Mouse (Mus musculus): Measurements from ENCODE around the gene Fez1. TPM values are rescaled to one million over a fixed set of nuclear protein-coding genes. Genes with fewer than 3 reads are reported as not detected.

Fez1 gene
- polyA plus RNA-seq, 1 experiment from 2014 or later = 2.5 TPM

DNA sequence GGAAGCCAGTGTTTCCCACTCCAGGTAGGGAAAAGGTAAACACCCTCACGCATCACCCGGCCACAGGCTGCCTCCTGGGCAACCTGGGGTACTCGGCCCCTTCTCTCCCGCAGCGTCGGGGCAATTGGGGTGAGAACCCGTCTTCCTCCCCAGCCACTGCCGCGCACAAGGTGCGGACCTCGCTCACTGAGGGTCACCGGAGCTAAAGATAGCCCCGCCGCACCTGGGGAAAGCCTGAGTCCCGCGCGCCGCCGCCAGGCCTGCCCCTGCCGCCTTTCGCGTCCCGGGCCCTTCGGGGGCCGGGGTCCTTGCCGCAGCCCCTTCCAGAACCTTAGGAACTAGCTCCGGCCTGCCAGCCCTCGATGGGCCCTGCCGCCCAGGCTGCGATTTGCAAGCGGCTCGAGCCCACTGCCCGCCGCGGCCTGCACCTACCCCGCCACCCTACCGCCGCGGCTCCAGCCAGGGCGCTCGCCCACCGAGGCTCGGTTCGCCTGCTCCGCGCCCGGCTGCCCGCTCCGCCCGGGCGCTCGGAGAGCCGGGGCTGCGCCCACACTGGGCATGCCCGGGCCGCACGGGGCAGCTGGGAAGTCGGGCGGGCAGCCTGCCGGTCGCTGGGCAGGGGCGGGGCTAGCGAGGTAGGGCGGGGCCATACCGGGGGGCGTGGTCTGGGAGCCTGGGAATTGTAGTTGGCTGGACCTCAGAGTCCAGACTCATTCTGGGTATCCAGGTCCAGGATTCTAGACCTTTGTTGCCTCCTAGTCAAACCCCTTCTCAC, 24.7 kb upstream of the Fez1 start, which contains the start of gene Ei24:
Ei24 (minus strand) TSS at position 613 of the 775 bp plus-strand sequence.
- 0 out of 2 replicates have a peak, but pooled peaks cover 4% of the 10 kb centered on the region for H3K4me1 ChIP-seq (replicated peaks; ENCODE audit: insufficient read depth, low read length)

DNA sequence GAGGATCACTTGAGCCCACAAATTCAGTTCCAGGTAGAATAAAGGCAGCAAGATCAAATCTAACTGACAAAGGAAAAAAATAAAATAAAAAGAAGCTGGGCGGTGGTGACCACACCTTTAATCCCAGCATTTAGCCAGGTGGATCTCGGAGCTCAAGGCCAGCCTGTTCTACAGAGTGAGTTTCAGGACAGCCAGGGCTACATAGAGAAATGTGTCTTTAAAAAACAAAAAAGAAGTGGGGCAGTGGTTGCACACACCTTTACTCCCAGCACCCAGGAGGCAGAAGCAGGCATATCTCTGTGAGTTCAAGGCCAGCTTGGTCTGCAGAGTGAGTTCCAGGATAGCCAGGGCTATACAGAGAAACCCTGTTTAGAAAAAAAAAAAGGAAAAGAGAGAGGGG, 19.7 kb upstream of the Fez1 start:
- H3K9me3 ChIP-seq (replicated peaks; ENCODE audit: low read length) = no peaks in the 10 kb centered on the region

More for the DNA sequence above, 24.7 kb upstream of the Fez1 start, which contains the start of gene Ei24:
- no peak for TF ChIP-seq CTCF (IDR thresholded peaks at IDR 0.05; ENCODE audit: low read depth)
- Histone ChIP-seq H3K4me2 (ENCODE audit: low read length) (peak within 1 kb of the TSS; percentile 93), H3K9ac (ENCODE audit: low read depth, low read length) (peak within 1 kb of the TSS; percentile 91), H3K36me3 (ENCODE audit: insufficient read depth, low read length) (peaks cover 7% of the 10 kb centered on the region; the same call in 1 of the 2 replicates), H3K27me3 (ENCODE audit: insufficient read depth, low read length) (no peaks in the 10 kb centered on the region), H3K4me3 (replicated peaks; ENCODE audit: low read depth, low read length) (peak within 1 kb of the TSS; percentile 91), H3K9me3 (replicated peaks; ENCODE audit: low read length) (no peaks in the 10 kb centered on the region), H3K27ac (peak within 1 kb of the TSS; percentile 88)
- DNase-seq (ENCODE audit: low spot score) (peak; percentile 88), ATAC-seq (replicated peaks; ENCODE audit: low FRiP score, low read depth) (peak; percentile 100)
- under 1% methylated on average over 66 of the region's 66 CpGs for WGBS

GRCm38 (mm10) chr9:36802951-36803350, 18.7 kb upstream of the Fez1 start:
- 87% methylated on average over 3 of the region's 3 CpGs for WGBS
- H3K9ac ChIP-seq (ENCODE audit: low read depth, low read length) = no peak overlapping the region
- H3K4me2 ChIP-seq (ENCODE audit: low read length) = no peak overlapping the region
- no peak overlapping the region for H3K27ac ChIP-seq
- H3K4me3 ChIP-seq (replicated peaks; ENCODE audit: low read depth, low read length) = no peak overlapping the region
- no peaks in the 10 kb centered on the region for H3K9me3 ChIP-seq (replicated peaks; ENCODE audit: low read length)
- TF ChIP-seq CTCF (IDR thresholded peaks at IDR 0.05; ENCODE audit: low read depth) = no peak
- H3K27me3 ChIP-seq (ENCODE audit: insufficient read depth, low read length) = no peaks in the 10 kb centered on the region
- DNase-seq (ENCODE audit: low spot score) = no peak
- 0 out of 2 replicates have a peak, but pooled peaks cover 5% of the 10 kb centered on the region for H3K4me1 ChIP-seq (replicated peaks; ENCODE audit: insufficient read depth, low read length)
- no peaks in the 10 kb centered on the region for H3K36me3 ChIP-seq (ENCODE audit: insufficient read depth, low read length)
- ATAC-seq (replicated peaks; ENCODE audit: low FRiP score, low read depth) = no peak

More for the DNA sequence above, 19.7 kb upstream of the Fez1 start:
- H3K4me1 ChIP-seq (replicated peaks; ENCODE audit: insufficient read depth, low read length) = 0 out of 2 replicates have a peak, but pooled peaks cover 5% of the 10 kb centered on the region
- H3K27ac ChIP-seq = no peak overlapping the region
- no peak overlapping the region for H3K4me2 ChIP-seq (ENCODE audit: low read length)
- WGBS = 77% methylated on average over 2 of the region's 2 CpGs
- ATAC-seq (replicated peaks; ENCODE audit: low FRiP score, low read depth) (no peak), DNase-seq (ENCODE audit: low spot score) (no peak)
- no peaks in the 10 kb centered on the region for H3K27me3 ChIP-seq (ENCODE audit: insufficient read depth, low read length)
- no peak overlapping the region for H3K9ac ChIP-seq (ENCODE audit: low read depth, low read length)
- TF ChIP-seq CTCF (IDR thresholded peaks at IDR 0.05; ENCODE audit: low read depth) = no peak
- H3K36me3 ChIP-seq (ENCODE audit: insufficient read depth, low read length) = no peaks in the 10 kb centered on the region
- no peak overlapping the region for H3K4me3 ChIP-seq (replicated peaks; ENCODE audit: low read depth, low read length)

DNA sequence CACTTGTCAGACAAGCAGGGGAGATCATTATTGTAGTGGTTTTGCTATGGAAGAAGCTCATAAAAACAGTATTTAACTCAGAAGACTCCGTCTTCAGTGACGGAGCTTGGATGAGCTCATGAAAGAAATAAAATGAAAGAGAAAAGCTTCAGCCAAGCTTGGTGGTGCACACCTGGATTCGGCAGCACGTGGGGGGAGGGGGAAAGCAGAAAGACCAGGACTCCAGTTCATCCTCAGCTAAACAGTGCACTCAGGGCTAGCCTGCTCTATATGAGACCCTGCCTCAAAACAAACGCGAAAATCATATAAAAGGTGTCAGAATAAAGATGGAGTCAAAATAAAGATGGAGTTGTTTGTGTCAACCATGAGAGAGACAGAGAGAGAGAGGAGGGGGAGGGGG, 18.3 kb upstream of the Fez1 start:
- Histone ChIP-seq H3K4me1 (replicated peaks; ENCODE audit: insufficient read depth, low read length) (0 out of 2 replicates have a peak, but pooled peaks cover 5% of the 10 kb centered on the region), H3K9me3 (replicated peaks; ENCODE audit: low read length) (no peaks in the 10 kb centered on the region), H3K4me3 (replicated peaks; ENCODE audit: low read depth, low read length) (no peak overlapping the region), H3K27ac (no peak overlapping the region), H3K4me2 (ENCODE audit: low read length) (no peak overlapping the region), H3K9ac (ENCODE audit: low read depth, low read length) (no peak overlapping the region), H3K27me3 (ENCODE audit: insufficient read depth, low read length) (no peaks in the 10 kb centered on the region), H3K36me3 (ENCODE audit: insufficient read depth, low read length) (no peaks in the 10 kb centered on the region)
- TF ChIP-seq CTCF (IDR thresholded peaks at IDR 0.05; ENCODE audit: low read depth) = no peak
- DNase-seq (ENCODE audit: low spot score) = no peak
- WGBS = 75% methylated on average over 6 of the region's 6 CpGs
- ATAC-seq (replicated peaks; ENCODE audit: low FRiP score, low read depth) = no peak

DNA sequence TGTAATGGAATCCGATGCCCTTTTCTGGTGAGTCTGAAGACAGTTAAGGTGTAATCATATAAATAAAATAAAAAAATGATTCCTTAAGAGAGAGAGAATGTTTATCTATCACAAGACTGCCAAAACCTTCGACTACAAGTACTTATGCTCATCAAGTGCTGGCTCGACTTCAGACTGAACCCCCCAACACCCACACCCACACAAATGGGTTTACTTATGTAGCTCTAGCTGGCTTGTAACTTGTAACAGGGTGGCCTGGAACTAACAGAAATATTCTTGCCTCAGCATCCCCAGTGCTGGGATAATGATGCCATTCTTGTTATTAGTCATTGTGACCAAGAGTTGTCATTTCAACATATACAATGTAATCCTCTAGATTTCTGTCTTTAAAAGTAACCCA, 17.7 kb upstream of the Fez1 start:
- no peak overlapping the region for H3K4me2 ChIP-seq (ENCODE audit: low read length)
- H3K4me3 ChIP-seq (replicated peaks; ENCODE audit: low read depth, low read length) = no peak overlapping the region
- no peaks in the 10 kb centered on the region for H3K36me3 ChIP-seq (ENCODE audit: insufficient read depth, low read length)
- H3K27ac ChIP-seq = no peak overlapping the region
- WGBS = 81% methylated on average over 3 of the region's 3 CpGs
- no peaks in the 10 kb centered on the region for H3K9me3 ChIP-seq (replicated peaks; ENCODE audit: low read length)
- DNase-seq (ENCODE audit: low spot score) (no peak), ATAC-seq (replicated peaks; ENCODE audit: low FRiP score, low read depth) (no peak)
- H3K27me3 ChIP-seq (ENCODE audit: insufficient read depth, low read length) = no peaks in the 10 kb centered on the region
- 0 out of 2 replicates have a peak, but pooled peaks cover 5% of the 10 kb centered on the region for H3K4me1 ChIP-seq (replicated peaks; ENCODE audit: insufficient read depth, low read length)
- H3K9ac ChIP-seq (ENCODE audit: low read depth, low read length) = no peak overlapping the region
- TF ChIP-seq CTCF (IDR thresholded peaks at IDR 0.05; ENCODE audit: low read depth) = no peak

- ATAC-seq (replicated peaks; ENCODE audit: low FRiP score, low read depth) (peak; percentile 59; the same call in 1 of the 2 replicates), DNase-seq (ENCODE audit: low spot score) (peak; percentile 76)
- no peak overlapping the region for H3K4me2 ChIP-seq (ENCODE audit: low read length)
- H3K27ac ChIP-seq = no peak overlapping the region
- H3K27me3 ChIP-seq (ENCODE audit: insufficient read depth, low read length) = no peaks in the 10 kb centered on the region
- 50% methylated on average over 3 of the region's 3 CpGs for WGBS
- no peak overlapping the region for H3K4me3 ChIP-seq (replicated peaks; ENCODE audit: low read depth, low read length)
- TF ChIP-seq CTCF (IDR thresholded peaks at IDR 0.05; ENCODE audit: low read depth) = no peak
- no peak overlapping the region for H3K9ac ChIP-seq (ENCODE audit: low read depth, low read length)
- 0 out of 2 replicates have a peak, but pooled peaks cover 5% of the 10 kb centered on the region for H3K4me1 ChIP-seq (replicated peaks; ENCODE audit: insufficient read depth, low read length)
- H3K36me3 ChIP-seq (ENCODE audit: insufficient read depth, low read length) = no peaks in the 10 kb centered on the region
- H3K9me3 ChIP-seq (replicated peaks; ENCODE audit: low read length) = no peaks in the 10 kb centered on the region
These were observed 16.2 kb upstream of the Fez1 start for GRCm38 (mm10) chr9:36805256-36805975.
